Mouse (Mus musculus) myocyte (in vitro differentiated cells): ENCODE results near the gene Dusp8. TPM values are rescaled to one million over a fixed set of nuclear protein-coding genes. Genes with fewer than 3 reads are reported as not detected.

ENCODE experiments used
- H3K27me3 ChIP-seq: one replicate; pipeline ENCODE4 v1.6.1; 2011; ENCODE audit not compliant: control insufficient read depth, insufficient read depth, insufficient read length
- H3K36me3 ChIP-seq: one replicate; pipeline ENCODE4 v1.6.1; 2011; ENCODE audit not compliant: control insufficient read depth, insufficient read depth
- H3K4me2 ChIP-seq: one replicate; pipeline ENCODE4 v1.6.1; 2011; ENCODE audit warnings: low read depth, control low read depth
- H3K4me3 ChIP-seq: one replicate; pipeline ENCODE4 v1.5.1; 2011; ENCODE audit warnings: mild to moderate bottlenecking, control low read depth, moderate library complexity
- H3K79me2 ChIP-seq: one replicate; pipeline ENCODE4 v1.6.1; 2011; ENCODE audit not compliant: control insufficient read depth, insufficient read depth
- H3ac ChIP-seq: one replicate; pipeline ENCODE4 v1.6.1; 2011; ENCODE audit not compliant: control insufficient read depth, insufficient read length
- CEBPB ChIP-seq: IDR thresholded peaks from 2 replicates; pipeline ENCODE4 v1.6.1; 2011; ENCODE audit warnings: mild to moderate bottlenecking, moderate library complexity; ENCODE audit not compliant: poor library complexity, insufficient read depth, severe bottlenecking
- E2F4 ChIP-seq: IDR thresholded peaks from one replicate; pipeline ENCODE4 v1.6.1; 2011; ENCODE audit warnings: mild to moderate bottlenecking, control low read depth, moderate library complexity; ENCODE audit not compliant: insufficient read depth
- MAX ChIP-seq: IDR thresholded peaks from one replicate; pipeline ENCODE4 v1.6.1; 2011; ENCODE audit warnings: low read depth, mild to moderate bottlenecking, control low read depth
- MYOD1 ChIP-seq, 3 experiments: IDR thresholded peaks; one replicate each; pipeline ENCODE4 v1.6.1; 2011; ENCODE audit warnings: control low read depth in 2 of 3, low read depth in 2 of 3, mild to moderate bottlenecking in 2 of 3, moderate library complexity in 1 of 3; ENCODE audit not compliant: insufficient read length in 2 of 3, control insufficient read depth in 1 of 3
- MYOG ChIP-seq, 3 experiments: IDR thresholded peaks; one replicate each; pipeline ENCODE4 v1.6.1; 2011; ENCODE audit warnings: control low read depth in 2 of 3, low read depth in 2 of 3, mild to moderate bottlenecking in 2 of 3; ENCODE audit not compliant: insufficient read length in 2 of 3, control insufficient read depth in 1 of 3, insufficient read depth in 1 of 3
- POLR2A ChIP-seq: IDR thresholded peaks from one replicate; pipeline ENCODE4 v1.6.1; 2011; ENCODE audit warnings: low read depth, mild to moderate bottlenecking, control low read depth, moderate library complexity; ENCODE audit not compliant: insufficient read length
- POLR2AphosphoS2 ChIP-seq: IDR thresholded peaks from one replicate; pipeline ENCODE4 v1.6.1; 2011; ENCODE audit warnings: low read depth, control low read depth; ENCODE audit not compliant: insufficient read length
- REST ChIP-seq: IDR thresholded peaks from one replicate; pipeline ENCODE4 v1.6.1; 2011; ENCODE audit warnings: mild to moderate bottlenecking, control low read depth, moderate library complexity; ENCODE audit not compliant: insufficient read depth, insufficient read length
- SRF ChIP-seq: IDR thresholded peaks from one replicate; pipeline ENCODE4 v1.6.1; 2011; ENCODE audit warnings: low read depth; ENCODE audit not compliant: control insufficient read depth, insufficient read length
- TCF12 ChIP-seq: IDR thresholded peaks from one replicate; pipeline ENCODE4 v1.6.1; 2011; ENCODE audit warnings: mild to moderate bottlenecking, control low read depth; ENCODE audit not compliant: poor library complexity, insufficient read depth, severe bottlenecking
- TCF3 ChIP-seq: IDR thresholded peaks from one replicate; pipeline ENCODE4 v1.6.1; 2011; ENCODE audit warnings: low read depth, control low read depth; ENCODE audit not compliant: insufficient read length
- USF1 ChIP-seq: IDR thresholded peaks from one replicate; pipeline ENCODE4 v1.6.1; 2011; ENCODE audit warnings: low read depth, mild to moderate bottlenecking, control low read depth, moderate library complexity
- polyA plus RNA-seq: library from polyadenylated mRNA; unstranded; fragments of >200 nt; fragmentation: generic; extraction: Trizol; gene quantifications from one replicate; pipeline ENCODE4 v1.2.1, GENCODE M21; 2012; ENCODE audit warnings: missing spikeins

Gene Dusp8
- polyA plus RNA-seq, 1 experiment, result 9.1 TPM

- Histone ChIP-seq H3ac (no peak overlapping the region), H3K27me3 (no peaks in the 10 kb centered on the region), H3K79me2 (peaks cover 56% of the 10 kb centered on the region), H3K36me3 (no peaks in the 10 kb centered on the region), H3K4me2 (no peak overlapping the region), H3K4me3 (no peak overlapping the region)
- TF ChIP-seq REST, result no peak
- no peak for TF ChIP-seq CEBPB
- TF ChIP-seq E2F4, result no peak
- no peak for TF ChIP-seq SRF
- no peak for TF ChIP-seq POLR2A
- no peak for TF ChIP-seq USF1
- TF ChIP-seq POLR2AphosphoS2, result no peak
- TF ChIP-seq MAX, result no peak
- no peak for TF ChIP-seq MYOG (IDR thresholded peaks at IDR 0.05; ENCODE audit: control insufficient read depth in 1 of 3, insufficient read depth in 1 of 3, insufficient read length in 2 of 3, low read depth in 2 of 3)
- no peak for TF ChIP-seq MYOD1 (IDR thresholded peaks at IDR 0.05; ENCODE audit: control insufficient read depth in 1 of 3, insufficient read length in 2 of 3, low read depth in 2 of 3)
- no peak for TF ChIP-seq TCF3
- TF ChIP-seq TCF12, result no peak
Measured at GRCm38 (mm10) chr7:142055431-142055830, 40.2 kb downstream of the Dusp8 start.

GRCm38 (mm10) chr7:142050536-142050935 lies 45.1 kb downstream of the Dusp8 start:
- Histone ChIP-seq H3K4me2 (no peak overlapping the region), H3ac (no peak overlapping the region), H3K4me3 (no peak overlapping the region), H3K36me3 (peaks cover 9% of the 10 kb centered on the region), H3K27me3 (no peaks in the 10 kb centered on the region), H3K79me2 (peaks cover 35% of the 10 kb centered on the region)
- TF ChIP-seq POLR2A (no peak), SRF (no peak), MAX (no peak), E2F4 (no peak), MYOD1 (IDR thresholded peaks at IDR 0.05; ENCODE audit: control insufficient read depth in 1 of 3, insufficient read length in 2 of 3, low read depth in 2 of 3) (no peak), REST (no peak), MYOG (IDR thresholded peaks at IDR 0.05; ENCODE audit: control insufficient read depth in 1 of 3, insufficient read depth in 1 of 3, insufficient read length in 2 of 3, low read depth in 2 of 3) (no peak), CEBPB (no peak), POLR2AphosphoS2 (no peak), TCF12 (no peak), TCF3 (no peak), USF1 (no peak)

DNA sequence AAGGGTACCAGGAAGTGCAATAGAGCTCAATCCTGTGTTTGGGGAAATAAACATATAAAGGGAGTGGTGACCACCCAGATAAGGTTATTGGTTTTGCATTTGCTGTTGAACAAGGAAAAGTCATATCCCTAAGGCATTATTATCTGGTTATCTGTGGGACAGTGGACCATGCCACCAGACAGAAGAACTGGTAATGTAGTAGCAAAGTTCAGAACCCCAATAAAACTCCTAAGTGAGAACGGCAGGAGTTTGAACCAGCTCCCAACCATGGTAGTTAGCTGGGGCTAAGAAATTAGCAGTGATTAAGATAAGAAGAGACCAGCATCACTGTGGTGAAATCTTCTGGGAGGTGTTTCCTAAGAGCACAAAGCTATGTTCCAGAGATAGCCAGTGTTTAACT lies 49.7 kb downstream of the Dusp8 start:
- TF ChIP-seq POLR2AphosphoS2 (no peak), MYOG (IDR thresholded peaks at IDR 0.05; ENCODE audit: control insufficient read depth in 1 of 3, insufficient read depth in 1 of 3, insufficient read length in 2 of 3, low read depth in 2 of 3) (no peak), MYOD1 (IDR thresholded peaks at IDR 0.05; ENCODE audit: control insufficient read depth in 1 of 3, insufficient read length in 2 of 3, low read depth in 2 of 3) (no peak), E2F4 (no peak), USF1 (no peak)
- H3ac ChIP-seq, result no peak overlapping the region
- peaks cover 9% of the 10 kb centered on the region for H3K36me3 ChIP-seq
- H3K27me3 ChIP-seq, result no peaks in the 10 kb centered on the region
- H3K4me2 ChIP-seq, result no peak overlapping the region
- peaks cover 32% of the 10 kb centered on the region for H3K79me2 ChIP-seq
- no peak overlapping the region for H3K4me3 ChIP-seq

- Histone ChIP-seq H3ac (no peak overlapping the region), H3K27me3 (no peaks in the 10 kb centered on the region), H3K4me2 (no peak overlapping the region), H3K36me3 (peaks cover 9% of the 10 kb centered on the region), H3K4me3 (no peak overlapping the region), H3K79me2 (peaks cover 27% of the 10 kb centered on the region)
- TF ChIP-seq USF1 (no peak), MYOG (IDR thresholded peaks at IDR 0.05; ENCODE audit: control insufficient read depth in 1 of 3, insufficient read depth in 1 of 3, insufficient read length in 2 of 3, low read depth in 2 of 3) (no peak), POLR2A (no peak), CEBPB (no peak), REST (no peak)
Measured at GRCm38 (mm10) chr7:142045344-142045743, 50.3 kb downstream of the Dusp8 start.

GRCm38 (mm10) chr7:142040756-142041155 lies 54.9 kb downstream of the Dusp8 start:
- no peak for TF ChIP-seq POLR2A
- no peak for TF ChIP-seq POLR2AphosphoS2
- TF ChIP-seq REST, result no peak
- no peak for TF ChIP-seq USF1
- no peak for TF ChIP-seq CEBPB
- no peak for TF ChIP-seq TCF3
- no peak for TF ChIP-seq MYOG (IDR thresholded peaks at IDR 0.05; ENCODE audit: control insufficient read depth in 1 of 3, insufficient read depth in 1 of 3, insufficient read length in 2 of 3, low read depth in 2 of 3)
- no peak for TF ChIP-seq TCF12
- no peak for TF ChIP-seq SRF
- TF ChIP-seq E2F4, result no peak
- TF ChIP-seq MAX, result no peak
- TF ChIP-seq MYOD1 (IDR thresholded peaks at IDR 0.05; ENCODE audit: control insufficient read depth in 1 of 3, insufficient read length in 2 of 3, low read depth in 2 of 3), result no peak
- no peaks in the 10 kb centered on the region for H3K27me3 ChIP-seq
- H3K79me2 ChIP-seq, result peaks cover 40% of the 10 kb centered on the region
- no peak overlapping the region for H3ac ChIP-seq
- H3K4me2 ChIP-seq, result no peak overlapping the region
- no peak overlapping the region for H3K4me3 ChIP-seq
- H3K36me3 ChIP-seq, result no peaks in the 10 kb centered on the region
